Mouse (Mus musculus) heart, embryonic 14.5 days (tissue): ENCODE data around the gene Bves. TPM values are rescaled to one million over a fixed set of nuclear protein-coding genes. Genes with fewer than 3 reads are reported as not detected.
"Not testable (repeated sequence)": the region's sequence is repeated elsewhere in the genome, so short reads cannot be mapped to it uniquely, and the experiment has no call there.

ENCODE experiments used
- ATAC-seq: fragments of 200-750 bp; cut with Nextera tagmentation; 2 replicates; pipeline ENCODE4 v1.8.0; 2017; ENCODE audit warnings: low read depth, moderate TSS enrichment; ENCODE audit not compliant: insufficient number of reproducible peaks, insufficient read depth, low FRiP score
- H3K27ac ChIP-seq, 2 experiments: fragments of 200-500 bp in 1 of 2; fragments of 300-500 bp in 1 of 2; sonication (generic) in 1 of 2; replicated peaks in 1 of 2; 2 replicates each; pipeline ENCODE4 v1.5.1; 2012 to 2014; ENCODE audit warnings: low read depth in 2 of 2, low read length in 2 of 2, control low read depth in 1 of 2, mild to moderate bottlenecking in 1 of 2, mixed read lengths in 1 of 2; ENCODE audit not compliant: control insufficient read depth in 1 of 2, insufficient read depth in 1 of 2
- H3K27me3 ChIP-seq: fragments of 300-500 bp; sonication (generic); 2 replicates; pipeline ENCODE4 v1.6.1; 2014; ENCODE audit warnings: mild to moderate bottlenecking, low read length, control low read depth; ENCODE audit not compliant: control insufficient read depth, insufficient read depth
- H3K36me3 ChIP-seq: fragments of 300-500 bp; sonication (generic); 2 replicates; pipeline ENCODE4 v1.6.1; 2014; ENCODE audit warnings: mild to moderate bottlenecking, control low read depth, low read length, mixed read lengths; ENCODE audit not compliant: control insufficient read depth, insufficient read depth
- H3K4me1 ChIP-seq, 2 experiments: fragments of 200-500 bp in 1 of 2; fragments of 300-500 bp in 1 of 2; sonication (generic) in 1 of 2; 2 replicates each; pipeline ENCODE4 v1.6.1; 2012 to 2014; ENCODE audit warnings: low read length in 2 of 2, control low read depth in 1 of 2, mixed read lengths in 1 of 2; ENCODE audit not compliant: control insufficient read depth in 2 of 2, insufficient read depth in 2 of 2
- H3K4me2 ChIP-seq: fragments of 300-500 bp; sonication (generic); 2 replicates; pipeline ENCODE4 v1.6.1; 2014; ENCODE audit warnings: mild to moderate bottlenecking, low read length
- H3K4me3 ChIP-seq, 2 experiments: fragments of 200-500 bp in 1 of 2; fragments of 300-500 bp in 1 of 2; sonication (generic) in 1 of 2; 2 replicates each; pipeline ENCODE4 v1.5.1; 2012 to 2014; ENCODE audit warnings: low read length in 2 of 2, mild to moderate bottlenecking in 2 of 2, control low read depth in 1 of 2, low read depth in 1 of 2, moderate library complexity in 1 of 2; ENCODE audit not compliant: control insufficient read depth in 1 of 2, insufficient read depth in 1 of 2
- H3K9ac ChIP-seq: fragments of 300-500 bp; sonication (generic); 2 replicates; pipeline ENCODE4 v1.6.1; 2014; ENCODE audit warnings: mild to moderate bottlenecking, low read length
- H3K9me3 ChIP-seq: fragments of 300-500 bp; sonication (generic); 2 replicates; pipeline ENCODE4 v1.6.1; 2016; ENCODE audit warnings: low read length, control low read depth; ENCODE audit not compliant: control insufficient read depth
- WGBS: fragments of 180-500 bp; shearing (Covaris S2); extraction: QIAGEN DNeasy Blood & Tissue Kit; methylation state at CpG from one replicate; pipeline ENCODE4 v1.1.7; 2014; 5-methylcytosine and 5-hydroxymethylcytosine counted together
- polyA plus RNA-seq: library from polyadenylated mRNA; unstranded; fragments of >200 nt; fragmentation: Nextera tagmentation; extraction: Ambion mirVana; gene quantifications from 2 replicates; pipeline ENCODE4 v1.2.1, GENCODE M21; 2014

Bves gene
- polyA plus RNA-seq, 1 experiment from 2014 or later, result 123 TPM

- no peak overlapping the region for H3K4me3 ChIP-seq
- ATAC-seq, result no peak
Observed at GRCm38 (mm10) chr10:45324159-45324558, 11.4 kb upstream of the Bves start.

GRCm38 (mm10) chr10:45328196-45329000 lies 7.2 kb upstream of the Bves start:
- Histone ChIP-seq H3K9me3 (no peaks in the 10 kb centered on the region), H3K27me3 (no peaks in the 10 kb centered on the region), H3K4me1 (0 out of 4 replicates have a peak, but pooled peaks cover 2 to 3% of the 10 kb centered on the region in 2 experiments), H3K36me3 (no peaks in the 10 kb centered on the region), H3K9ac (no peak overlapping the region), H3K27ac (no peak overlapping the region), H3K4me2 (no peak overlapping the region), H3K4me3 (no peak overlapping the region)
- whole genome bisulfite sequencing, result 85% methylated on average over 7 of the region's 7 CpGs
- ATAC-seq, result no peak

More at GRCm38 (mm10) chr10:45324159-45324558, 11.4 kb upstream of the Bves start:
- Histone ChIP-seq H3K4me2 (no peak overlapping the region), H3K36me3 (peaks cover 9% of the 10 kb centered on the region; the same call in 1 of the 2 replicates), H3K27ac (no peak overlapping the region), H3K27me3 (no peaks in the 10 kb centered on the region), H3K9ac (no peak overlapping the region), H3K9me3 (no peaks in the 10 kb centered on the region), H3K4me1 (0 out of 4 replicates have a peak, but pooled peaks cover 2 to 3% of the 10 kb centered on the region in 2 experiments)
- WGBS, result 64% methylated on average over 1 of the region's 1 CpGs

- no peak for ATAC-seq
- peaks cover 8% of the 10 kb centered on the region for H3K36me3 ChIP-seq
- peaks cover 0 to 9% of the 10 kb centered on the region in 2 experiments; a peak in 1 of 4 replicates for H3K4me1 ChIP-seq
- H3K27me3 ChIP-seq, result no peaks in the 10 kb centered on the region
- peak overlapping the region in 1 of 2 experiments; percentile 91; a peak in 3 of 4 replicates for H3K4me3 ChIP-seq
- H3K4me2 ChIP-seq, result peak overlapping the region; percentile 64
- no peaks in the 10 kb centered on the region for H3K9me3 ChIP-seq
- peak overlapping the region; percentile 36 to 97; a peak in 3 of 4 replicates for H3K27ac ChIP-seq
- peak overlapping the region; percentile 99 for H3K9ac ChIP-seq
- WGBS, result 19% methylated on average over 7 of the region's 7 CpGs
Observed at GRCm38 (mm10) chr10:45334925-45335324, 647 bp upstream of the Bves start.

- H3K9me3 ChIP-seq, result peaks cover 2% of the 10 kb centered on the region; the same call in 1 of the 2 replicates
- H3K27ac ChIP-seq, result peak overlapping the region; percentile 29 to 57; a peak in 3 of 4 replicates
- H3K4me3 ChIP-seq, result peak overlapping the region in 1 of 2 experiments; percentile 91; a peak in 3 of 4 replicates
- peaks cover 49% of the 10 kb centered on the region for H3K36me3 ChIP-seq
- H3K27me3 ChIP-seq, result no peaks in the 10 kb centered on the region
- no peak for ATAC-seq
- H3K4me2 ChIP-seq, result peak overlapping the region; percentile 64
- H3K4me1 ChIP-seq, result peaks cover 0 to 12% of the 10 kb centered on the region in 2 experiments; a peak in 2 of 4 replicates
- peak overlapping the region; percentile 66; the same call in 1 of the 2 replicates for H3K9ac ChIP-seq
- 53% methylated on average over 7 of the region's 7 CpGs for WGBS
Observed at GRCm38 (mm10) chr10:45339106-45339505, 3.5 kb downstream of the Bves start.

GRCm38 (mm10) chr10:45344381-45344780 lies 8.8 kb downstream of the Bves start:
- Histone ChIP-seq H3K27ac (no peak overlapping the region), H3K4me1 (peaks cover 0 to 3% of the 10 kb centered on the region in 2 experiments; a peak in 1 of 4 replicates), H3K9ac (no peak overlapping the region), H3K36me3 (peaks cover 86% of the 10 kb centered on the region), H3K9me3 (peaks cover 4% of the 10 kb centered on the region; the same call in 1 of the 2 replicates), H3K4me2 (no peak overlapping the region), H3K27me3 (no peaks in the 10 kb centered on the region), H3K4me3 (no peak overlapping the region)
- WGBS, result 91% methylated on average over 4 of the region's 4 CpGs
- ATAC-seq, result no peak

- peaks cover 88% of the 10 kb centered on the region for H3K36me3 ChIP-seq
- 89% methylated on average over 9 of the region's 9 CpGs for WGBS
- ATAC-seq, result no peak
Observed at GRCm38 (mm10) chr10:45345217-45345616, 9.6 kb downstream of the Bves start.

GRCm38 (mm10) chr10:45348143-45348542 lies 12.6 kb downstream of the Bves start:
- H3K27me3 ChIP-seq, ATAC-seq, H3K27ac ChIP-seq, H3K9ac ChIP-seq, H3K4me2 ChIP-seq, H3K4me3 ChIP-seq, H3K9me3 ChIP-seq, H3K4me1 ChIP-seq: not testable (repeated sequence)
- H3K36me3 ChIP-seq, result peaks cover 85% of the 10 kb centered on the region
- WGBS, result 91% methylated on average over 3 of the region's 3 CpGs

More at GRCm38 (mm10) chr10:45345217-45345616, 9.6 kb downstream of the Bves start:
- Histone ChIP-seq H3K9me3 (peaks cover 4% of the 10 kb centered on the region; the same call in 1 of the 2 replicates), H3K27ac (no peak overlapping the region), H3K9ac (no peak overlapping the region), H3K4me2 (no peak overlapping the region), H3K27me3 (no peaks in the 10 kb centered on the region), H3K4me3 (no peak overlapping the region), H3K4me1 (peaks cover 0 to 3% of the 10 kb centered on the region in 2 experiments; a peak in 1 of 4 replicates)
